Mouse (Mus musculus): ENCODE measurements around the gene Map3k1. TPM values are rescaled to one million over a fixed set of nuclear protein-coding genes. Genes with fewer than 3 reads are reported as not detected.

Gene Map3k1
- total and polyA plus RNA-seq, 3 experiments, result 10.7 to 48.7 (median 13.4) TPM

DNA sequence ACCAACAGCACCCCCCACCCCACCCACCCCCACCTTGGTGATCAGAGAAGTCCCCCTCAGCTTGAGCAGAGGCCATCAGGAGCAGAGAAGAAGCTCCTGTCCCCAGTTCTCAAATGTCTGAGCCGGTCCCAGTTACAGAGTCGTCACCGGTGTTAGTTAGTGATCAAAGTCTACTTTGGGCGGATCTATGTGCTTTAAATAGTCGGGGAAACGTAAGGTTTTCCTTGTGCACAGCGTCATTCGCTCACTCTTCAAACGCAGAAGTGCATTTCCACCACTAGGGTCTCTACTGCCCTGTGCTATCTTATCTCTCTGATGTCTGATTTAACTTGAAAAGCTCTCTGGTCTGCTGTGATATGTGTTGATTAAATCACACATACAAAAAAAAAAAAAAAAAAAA, 38.0 kb downstream of the Map3k1 start:
- in situ Hi-C loops (cut with MboI; ENCODE audit: low pct_ligation_motif_present, low pct_unique_long_range_greater_than_20kb, low sequenced_read_pairs), result no loop called here

DNA sequence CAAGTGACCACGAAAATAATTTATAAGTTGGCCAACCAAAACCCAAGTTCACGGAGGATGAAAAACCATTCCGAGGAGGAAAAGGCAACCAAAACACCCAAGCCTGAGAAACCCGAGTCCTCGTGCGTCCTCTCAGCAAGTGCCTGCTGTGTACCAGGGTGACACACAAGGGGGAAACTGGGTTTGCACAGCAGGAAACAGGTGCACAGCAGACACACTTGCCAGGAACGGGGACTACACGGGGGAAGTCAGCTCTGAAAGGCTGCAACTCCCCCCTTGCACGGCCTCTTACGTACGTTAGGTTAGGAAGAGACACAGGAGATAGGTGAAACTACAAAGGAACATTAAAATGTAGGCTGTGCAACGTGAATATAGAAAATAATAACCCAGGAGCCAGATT, 46.3 kb downstream of the Map3k1 start:
- Histone ChIP-seq H3K27ac (ENCODE audit: insufficient read depth, low read depth) (no peak overlapping the region), H3K9ac (ENCODE audit: insufficient read depth, low read depth) (no peak overlapping the region), H3K36me3 (replicated peaks in 1 of 2; ENCODE audit: control insufficient read depth in 1 of 2, insufficient read depth in 1 of 2, low read length in 1 of 2) (peaks cover 74 to 96% of the 10 kb centered on the region in 2 experiments), H3K79me2 (replicated peaks; ENCODE audit: control insufficient read depth, extremely low read depth, insufficient read depth, poor library complexity, severe bottlenecking) (no peaks in the 10 kb centered on the region), H3K4me1 (ENCODE audit: control insufficient read depth in 1 of 2, insufficient read depth in 2 of 2) (no peaks in the 10 kb centered on the region), H3K9me3 (replicated peaks; ENCODE audit: low read length) (no peaks in the 10 kb centered on the region), H3K27me3 (replicated peaks) (no peaks in the 10 kb centered on the region), H3K4me3 (replicated peaks in 1 of 3; ENCODE audit: low read depth in 2 of 3, low read length in 2 of 3, poor library complexity in 1 of 3) (no peak overlapping the region), H3K4me2 (ENCODE audit: insufficient read depth, low read depth, poor library complexity, severe bottlenecking) (no peak overlapping the region)
- DNase-seq (ENCODE audit: extremely low read depth), result no peak
- in situ Hi-C loops (cut with MboI; ENCODE audit: low pct_ligation_motif_present, low pct_unique_long_range_greater_than_20kb, low sequenced_read_pairs) (no loop called here), dilution Hi-C loops (cut with MboI; ENCODE audit: extremely low pct_ligation_motif_present, extremely low pct_unique_long_range_greater_than_20kb, low sequenced_read_pairs) (no loop called here)
- TF ChIP-seq USF2 (conservative IDR thresholded peaks at IDR 0.05; ENCODE audit: low read depth, low read length) (no peak), PAX5 (IDR thresholded peaks at IDR 0.05; ENCODE audit: low read length) (no peak), ZNF384 (IDR thresholded peaks at IDR 0.05; ENCODE audit: low read depth, low read length) (no peak), ELF1 (IDR thresholded peaks at IDR 0.05; ENCODE audit: low read depth, low read length) (no peak), SIN3A (IDR thresholded peaks at IDR 0.05; ENCODE audit: low read length) (no peak), E2F4 (IDR thresholded peaks at IDR 0.05; ENCODE audit: insufficient replicate concordance, low read depth, low read length) (no peak), MAX (IDR thresholded peaks at IDR 0.05; ENCODE audit: low read length) (no peak), ZC3H11A (IDR thresholded peaks at IDR 0.05; ENCODE audit: low read depth, low read length) (no peak), RCOR1 (conservative IDR thresholded peaks at IDR 0.05; ENCODE audit: low read depth, low read length) (no peak), KAT2A (IDR thresholded peaks at IDR 0.05; ENCODE audit: insufficient replicate concordance, low read length) (no peak), ZMIZ1 (IDR thresholded peaks at IDR 0.05; ENCODE audit: low read depth, low read length) (no peak), MAZ (IDR thresholded peaks at IDR 0.05; ENCODE audit: low read depth, low read length) (no peak)

More for the DNA sequence above, 38.0 kb downstream of the Map3k1 start:
- H3K27me3 ChIP-seq (replicated peaks), result no peaks in the 10 kb centered on the region
- H3K27ac ChIP-seq (ENCODE audit: insufficient read depth, low read depth), result no peak overlapping the region
- no peaks in the 10 kb centered on the region for H3K9me3 ChIP-seq (replicated peaks; ENCODE audit: low read length)
- no peak overlapping the region for H3K4me2 ChIP-seq (ENCODE audit: insufficient read depth, low read depth, poor library complexity, severe bottlenecking)
- no peak overlapping the region for H3K9ac ChIP-seq (ENCODE audit: insufficient read depth, low read depth)
- H3K79me2 ChIP-seq (replicated peaks; ENCODE audit: control insufficient read depth, extremely low read depth, insufficient read depth, poor library complexity, severe bottlenecking), result no peaks in the 10 kb centered on the region; the same call in 1 of the 2 replicates
- no peak for DNase-seq (ENCODE audit: extremely low read depth)
- TF ChIP-seq CHD2 (IDR thresholded peaks at IDR 0.05; ENCODE audit: low read length) (no peak), JUN (IDR thresholded peaks at IDR 0.05; ENCODE audit: insufficient read depth, low read depth, low read length) (no peak)
- peaks cover 0 to 31% of the 10 kb centered on the region in 2 experiments; a peak in 3 of 4 replicates for H3K4me1 ChIP-seq (ENCODE audit: control insufficient read depth in 1 of 2, insufficient read depth in 2 of 2)
- peaks cover 62 to 93% of the 10 kb centered on the region in 2 experiments for H3K36me3 ChIP-seq (replicated peaks in 1 of 2; ENCODE audit: control insufficient read depth in 1 of 2, insufficient read depth in 1 of 2, low read length in 1 of 2)
- no peak overlapping the region for H3K4me3 ChIP-seq (replicated peaks in 1 of 3; ENCODE audit: low read depth in 2 of 3, low read length in 2 of 3, poor library complexity in 1 of 3)
- dilution Hi-C loops (cut with MboI; ENCODE audit: extremely low pct_ligation_motif_present, extremely low pct_unique_long_range_greater_than_20kb, low sequenced_read_pairs), result no loop called here

DNA sequence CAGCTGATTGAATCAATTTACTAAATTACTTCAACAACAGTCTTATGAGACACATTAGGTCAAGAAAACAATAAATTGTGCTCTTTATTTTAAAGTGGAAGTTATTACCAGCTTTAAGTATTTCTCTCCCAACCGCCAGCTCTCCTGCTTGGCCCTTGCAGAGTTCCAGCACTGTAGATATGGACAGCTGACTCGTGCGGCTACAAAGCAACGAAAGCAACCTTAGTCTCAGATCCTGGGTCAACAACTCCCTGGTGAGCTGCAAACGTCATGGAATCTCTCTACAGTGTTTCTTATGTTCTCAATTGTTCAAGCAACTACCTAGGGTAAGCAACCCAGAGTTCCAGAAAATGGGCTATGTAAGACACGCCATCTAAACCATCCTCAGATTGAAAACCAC, 51.8 kb downstream of the Map3k1 start:
- H3K4me1 ChIP-seq (ENCODE audit: control insufficient read depth in 1 of 2, insufficient read depth in 2 of 2), result no peaks in the 10 kb centered on the region
- H3K79me2 ChIP-seq (replicated peaks; ENCODE audit: control insufficient read depth, extremely low read depth, insufficient read depth, poor library complexity, severe bottlenecking), result no peaks in the 10 kb centered on the region
- no peak overlapping the region for H3K4me3 ChIP-seq (replicated peaks in 1 of 3; ENCODE audit: low read depth in 2 of 3, low read length in 2 of 3, poor library complexity in 1 of 3)
- TF ChIP-seq CHD2 (IDR thresholded peaks at IDR 0.05; ENCODE audit: low read length), result no peak
- TF ChIP-seq ZMIZ1 (IDR thresholded peaks at IDR 0.05; ENCODE audit: low read depth, low read length), result no peak
- no peak for TF ChIP-seq ZC3H11A (IDR thresholded peaks at IDR 0.05; ENCODE audit: low read depth, low read length)
- DNase-seq (ENCODE audit: extremely low read depth), result no peak
- no peak overlapping the region for H3K4me2 ChIP-seq (ENCODE audit: insufficient read depth, low read depth, poor library complexity, severe bottlenecking)
- H3K36me3 ChIP-seq (replicated peaks in 1 of 2; ENCODE audit: control insufficient read depth in 1 of 2, insufficient read depth in 1 of 2, low read length in 1 of 2), result peaks cover 84 to 94% of the 10 kb centered on the region in 2 experiments
- no peaks in the 10 kb centered on the region for H3K9me3 ChIP-seq (replicated peaks; ENCODE audit: low read length)
- in situ Hi-C loops (cut with MboI; ENCODE audit: low pct_ligation_motif_present, low pct_unique_long_range_greater_than_20kb, low sequenced_read_pairs), result no loop called here
- dilution Hi-C loops (cut with MboI; ENCODE audit: extremely low pct_ligation_motif_present, extremely low pct_unique_long_range_greater_than_20kb, low sequenced_read_pairs), result no loop called here
- no peaks in the 10 kb centered on the region for H3K27me3 ChIP-seq (replicated peaks)
- H3K27ac ChIP-seq (ENCODE audit: insufficient read depth, low read depth), result no peak overlapping the region
- no peak overlapping the region for H3K9ac ChIP-seq (ENCODE audit: insufficient read depth, low read depth)
